Mouse (Mus musculus) liver, embryonic 14.5 days (tissue): ENCODE results near the gene Itpka. TPM values are rescaled to one million over a fixed set of nuclear protein-coding genes. Genes with fewer than 3 reads are reported as not detected.

Source experiments
- ATAC-seq: fragments of 200-750 bp; cut with Nextera tagmentation; 2 replicates; pipeline ENCODE4 v1.8.0; 2017; ENCODE audit warnings: moderate number of reproducible peaks, mild to moderate bottlenecking, moderate library complexity; ENCODE audit not compliant: insufficient read depth
- DNase-seq, 3 experiments: peaks; one replicate each; pipeline ENCODE4 v3.0.0-alpha.2; 2012 to 2013; ENCODE audit warnings: low read depth in 3 of 3, low spot score in 3 of 3
- H3K27ac ChIP-seq: fragments of 300-500 bp; sonication (generic); 2 replicates; pipeline ENCODE4 v1.5.1; 2014; ENCODE audit warnings: moderate library complexity, mild to moderate bottlenecking, control low read depth, inconsistent platforms
- H3K27me3 ChIP-seq: fragments of 300-500 bp; sonication (generic); 2 replicates; pipeline ENCODE4 v1.6.1; 2014; ENCODE audit warnings: mild to moderate bottlenecking, low read length, moderate library complexity; ENCODE audit not compliant: control insufficient read depth, insufficient read depth
- H3K36me3 ChIP-seq: fragments of 300-500 bp; sonication (generic); replicated peaks from 2 replicates; pipeline ENCODE4 v1.6.1; 2014; ENCODE audit warnings: low read depth; ENCODE audit not compliant: control insufficient read depth, insufficient read depth
- H3K4me1 ChIP-seq, 2 experiments: fragments of 200-500 bp in 1 of 2; fragments of 300-500 bp in 1 of 2; sonication (generic) in 1 of 2; replicated peaks; 2 replicates each; pipeline ENCODE4 v1.6.1; 2012 to 2014; ENCODE audit warnings: antibody characterized with exemption in 1 of 2, inconsistent platforms in 1 of 2, low read length in 1 of 2; ENCODE audit not compliant: control insufficient read depth in 2 of 2, insufficient read depth in 2 of 2
- H3K4me2 ChIP-seq: fragments of 300-500 bp; sonication (generic); 2 replicates; pipeline ENCODE4 v1.6.1; 2014; ENCODE audit warnings: low read depth, mild to moderate bottlenecking, control low read depth, moderate library complexity
- H3K4me3 ChIP-seq, 2 experiments: fragments of 200-500 bp in 1 of 2; fragments of 300-500 bp in 1 of 2; sonication (generic) in 1 of 2; 2 replicates each; pipeline ENCODE4 v1.5.1; 2012 to 2014; ENCODE audit warnings: low read depth in 2 of 2, low read length in 2 of 2, mild to moderate bottlenecking in 2 of 2, control low read depth in 1 of 2, inconsistent platforms in 1 of 2, moderate library complexity in 1 of 2; ENCODE audit not compliant: insufficient read depth in 1 of 2
- H3K9ac ChIP-seq: fragments of 300-500 bp; sonication (generic); replicated peaks from 2 replicates; pipeline ENCODE4 v1.6.1; 2014; ENCODE audit warnings: mild to moderate bottlenecking, control low read depth, moderate library complexity
- H3K9me3 ChIP-seq: fragments of 300-500 bp; sonication (generic); 2 replicates; pipeline ENCODE4 v1.6.1; 2016; ENCODE audit warnings: low read length, mixed read lengths; ENCODE audit not compliant: control insufficient read depth
- CTCF ChIP-seq: IDR thresholded peaks from 2 replicates; pipeline ENCODE4 v1.5.1; 2016; ENCODE audit warnings: antibody characterized with exemption, low read depth, control low read depth
- EP300 ChIP-seq: IDR thresholded peaks from 2 replicates; pipeline ENCODE4 v1.6.1; 2016; ENCODE audit warnings: antibody characterized with exemption, low read depth
- WGBS: fragments of 180-500 bp; shearing (Covaris S2); extraction: QIAGEN DNeasy Blood & Tissue Kit; methylation state at CpG from one replicate; pipeline ENCODE4 v1.1.7; 2014; ENCODE audit not compliant: insufficient replicate concordance; 5-methylcytosine and 5-hydroxymethylcytosine counted together
- polyA plus RNA-seq, 2 experiments: library from polyadenylated mRNA; depleted of rRNA in 1 of 2; stranded (reverse) in 1 of 2; unstranded in 1 of 2; fragments of >200 nt; fragmentation: Nextera tagmentation in 1 of 2; extraction: Ambion mirVana in 1 of 2; gene quantifications; 2 replicates each; pipeline versions ENCODE4 v1.2.1 to v1.2.3; 2012 to 2014

Itpka gene
- polyA plus RNA-seq, 2 experiments: 2.1 to 2.3 TPM

GRCm38 (mm10) chr2:119727762-119728416, 14.2 kb upstream of the Itpka start:
- no peak for TF ChIP-seq CTCF
- TF ChIP-seq EP300: peak; percentile 75
- Histone ChIP-seq H3K4me1 (peaks cover 16% of the 10 kb centered on the region in 2 experiments), H3K27me3 (no peaks in the 10 kb centered on the region), H3K36me3 (peaks cover 42% of the 10 kb centered on the region), H3K4me2 (peak overlapping the region; percentile 41), H3K9ac (no peak overlapping the region), H3K27ac (peak overlapping the region; percentile 44), H3K4me3 (no peak overlapping the region), H3K9me3 (no peaks in the 10 kb centered on the region)
- peak; percentile 91 for ATAC-seq
- peak; percentile 64 to 66 (median 65) for DNase-seq
- 37% methylated on average over 3 of the region's 3 CpGs for WGBS

- Histone ChIP-seq H3K27ac (no peak overlapping the region), H3K9me3 (no peaks in the 10 kb centered on the region), H3K9ac (no peak overlapping the region), H3K4me1 (peaks cover 14 to 16% of the 10 kb centered on the region in 2 experiments), H3K36me3 (peaks cover 37% of the 10 kb centered on the region), H3K27me3 (no peaks in the 10 kb centered on the region), H3K4me2 (no peak overlapping the region), H3K4me3 (no peak overlapping the region)
- DNase-seq: no peak
- TF ChIP-seq EP300 (no peak), CTCF (no peak)
- WGBS: 80% methylated on average over 4 of the region's 4 CpGs
- ATAC-seq: no peak
Measured at GRCm38 (mm10) chr2:119730735-119731134, 11.4 kb upstream of the Itpka start.

- no peak for ATAC-seq
- no peaks in the 10 kb centered on the region for H3K27me3 ChIP-seq
- H3K9me3 ChIP-seq: no peaks in the 10 kb centered on the region
- H3K4me3 ChIP-seq: no peak overlapping the region
- TF ChIP-seq EP300 (no peak), CTCF (no peak)
- H3K9ac ChIP-seq: no peak overlapping the region
- no peaks in the 10 kb centered on the region; the same call in 1 of the 2 replicates for H3K36me3 ChIP-seq
- H3K27ac ChIP-seq: no peak overlapping the region
- DNase-seq: no peak
- no peak overlapping the region for H3K4me2 ChIP-seq
- peaks cover 4 to 9% of the 10 kb centered on the region in 2 experiments; a peak in 3 of 4 replicates for H3K4me1 ChIP-seq
- WGBS: 24% methylated on average over 12 of the region's 12 CpGs
Measured at GRCm38 (mm10) chr2:119737124-119737523, 5.0 kb upstream of the Itpka start.

- ATAC-seq (no peak), DNase-seq (no peak)
- Histone ChIP-seq H3K9me3 (no peaks in the 10 kb centered on the region), H3K9ac (no peak overlapping the region), H3K27ac (no peak overlapping the region), H3K4me2 (peak overlapping the region; percentile 100), H3K4me3 (no peak overlapping the region), H3K4me1 (peaks cover 20 to 26% of the 10 kb centered on the region in 2 experiments), H3K27me3 (peaks cover 19% of the 10 kb centered on the region), H3K36me3 (no peaks in the 10 kb centered on the region)
- 7% methylated on average over 2 of the region's 2 CpGs for WGBS
- no peak for TF ChIP-seq EP300
- no peak for TF ChIP-seq CTCF
Measured at GRCm38 (mm10) chr2:119740567-119740966, 1.6 kb upstream of the Itpka start.

GRCm38 (mm10) chr2:119742461-119743175, 481 bp downstream of the Itpka start:
- under 1% methylated on average over 62 of the region's 70 CpGs for WGBS
- no peak for TF ChIP-seq CTCF
- H3K9me3 ChIP-seq: no peaks in the 10 kb centered on the region
- peaks cover 19% of the 10 kb centered on the region for H3K27me3 ChIP-seq
- H3K36me3 ChIP-seq: no peaks in the 10 kb centered on the region
- no peak overlapping the region for H3K27ac ChIP-seq
- no peak for DNase-seq
- peak overlapping the region; percentile 46 to 72 for H3K4me3 ChIP-seq
- H3K4me1 ChIP-seq: peaks cover 20 to 26% of the 10 kb centered on the region in 2 experiments
- peak; percentile 18; the same call in 1 of the 2 replicates for ATAC-seq
- H3K4me2 ChIP-seq: peak overlapping the region; percentile 100
- H3K9ac ChIP-seq: peak overlapping the region; percentile 56
